Mouse (Mus musculus): ENCODE results near the gene Exph5.

DNA sequence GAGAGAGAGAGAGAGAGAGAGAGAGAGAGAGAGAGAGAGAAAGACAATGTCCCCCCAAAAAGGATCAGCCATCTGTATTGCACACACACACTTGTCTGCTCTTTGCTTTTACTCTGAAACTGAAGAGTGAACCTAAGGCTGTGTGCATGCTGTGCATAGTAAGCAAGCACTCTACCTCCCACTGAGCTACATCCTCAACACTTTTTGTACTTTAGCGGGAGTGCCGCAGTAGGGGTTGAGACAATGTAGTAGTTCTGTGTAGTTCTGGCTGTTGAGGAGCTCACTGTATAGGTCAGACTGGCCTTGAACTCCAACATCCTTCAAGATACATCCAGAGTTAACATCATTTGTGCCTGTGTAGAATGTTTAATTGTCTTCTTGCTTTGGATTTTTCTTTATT is 35.9 kb upstream of the Exph5 start:
- TF ChIP-seq POLR2A (IDR thresholded peaks at IDR 0.05; ENCODE audit: borderline replicate concordance, control insufficient read depth, low read depth, low read length): no peak
- TF ChIP-seq CTCF (IDR thresholded peaks at IDR 0.05; ENCODE audit: control insufficient read depth, insufficient read depth, low read length): no peak

All from bone marrow, adult 2 months (tissue).